Mouse (Mus musculus): ENCODE results near the gene Gm12355.
"Not testable (repeated sequence)": the region's sequence is repeated elsewhere in the genome, so short reads cannot be mapped to it uniquely, and the experiment has no call there.

The Gm12355 gene

GRCm38 (mm10) chr11:98625611-98626410 lies at the start of gene Gm12355, which contains the start of gene Gsdma3:
Gene Gm12355, minus strand, starts transcription at chr11:98625661.
Gene Gsdma3, plus strand, starts transcription at chr11:98626360.
- no peak for DNase-seq

- peak; percentile 61 to 69 for DNase-seq
These were observed 47.7 kb upstream of the Gm12355 start for GRCm38 (mm10) chr11:98673136-98673535.

GRCm38 (mm10) chr11:98672482-98672881 lies 47.0 kb upstream of the Gm12355 start:
- DNase-seq: no peak

GRCm38 (mm10) chr11:98671857-98672256 lies 46.4 kb upstream of the Gm12355 start:
- DNase-seq: no peak

- DNase-seq: no peak
These were observed 45.9 kb upstream of the Gm12355 start for GRCm38 (mm10) chr11:98671284-98671815.

- DNase-seq: no peak
These were observed 43.5 kb upstream of the Gm12355 start for GRCm38 (mm10) chr11:98668984-98669383.

- DNase-seq: peak in 1 of 2 experiments; percentile 31
These were observed 38.6 kb upstream of the Gm12355 start, which contains the start of gene Gsdma for GRCm38 (mm10) chr11:98664091-98664490. Gene Gsdma, plus strand, starts transcription at chr11:98664351.

- peak; percentile 21 to 28 for DNase-seq
These were observed 35.1 kb upstream of the Gm12355 start for GRCm38 (mm10) chr11:98660517-98660916.

GRCm38 (mm10) chr11:98655076-98655475 lies 29.6 kb upstream of the Gm12355 start:
- peak; percentile 66 to 75 for DNase-seq

GRCm38 (mm10) chr11:98646459-98646858 lies 21.0 kb upstream of the Gm12355 start, which contains the start of gene Gsdma2:
Gene Gsdma2, plus strand, starts transcription at chr11:98646759.
- DNase-seq: no peak

- DNase-seq: peak in 1 of 2 experiments; percentile 14
These were observed 20.5 kb upstream of the Gm12355 start for GRCm38 (mm10) chr11:98645946-98646345.

- DNase-seq: peak; percentile 20 to 52
These were observed 19.3 kb upstream of the Gm12355 start for GRCm38 (mm10) chr11:98644757-98645156.

GRCm38 (mm10) chr11:98640091-98640490 lies 14.6 kb upstream of the Gm12355 start:
- DNase-seq: no peak

GRCm38 (mm10) chr11:98637501-98637900 lies 12.0 kb upstream of the Gm12355 start:
- no peak for DNase-seq

- DNase-seq: peak; percentile 28 to 37
These were observed 10.0 kb upstream of the Gm12355 start for GRCm38 (mm10) chr11:98635312-98635970.

- DNase-seq: no peak
These were observed 5.2 kb upstream of the Gm12355 start for GRCm38 (mm10) chr11:98630646-98631045.

GRCm38 (mm10) chr11:98628706-98629105 lies 3.2 kb upstream of the Gm12355 start:
- no peak for DNase-seq

- not testable (repeated sequence) for DNase-seq
These were observed 1.1 kb downstream of the Gm12355 start for GRCm38 (mm10) chr11:98624381-98624780.

- DNase-seq: not testable (repeated sequence)
These were observed 1.5 kb downstream of the Gm12355 start for GRCm38 (mm10) chr11:98623981-98624380.

- no peak for DNase-seq
These were observed 4.7 kb downstream of the Gm12355 start for GRCm38 (mm10) chr11:98620791-98621190.

GRCm38 (mm10) chr11:98606763-98607162 lies 18.7 kb downstream of the Gm12355 start:
- DNase-seq: peak in 1 of 2 experiments; percentile 50

GRCm38 (mm10) chr11:98604911-98605310 lies 20.6 kb downstream of the Gm12355 start:
- DNase-seq: not testable (repeated sequence)

- DNase-seq: no peak
These were observed 21.5 kb downstream of the Gm12355 start for GRCm38 (mm10) chr11:98603953-98604352.
